Mouse (Mus musculus) left cerebral cortex, postnatal 25 days (tissue): ENCODE measurements around the gene Tldc2. TPM values are rescaled to one million over a fixed set of nuclear protein-coding genes. Genes with fewer than 3 reads are reported as not detected.

Experiments
- DNase-seq, 2 experiments: peaks; one replicate each; pipeline ENCODE4 v3.0.0; 2022; ENCODE audit warnings: low spot score in 2 of 2, mixed read lengths in 1 of 2
- intact Hi-C: fragments of 180-260 bp; cut with DNase I; formaldehyde crosslinking; loops from one replicate; pipeline ENCODE4 v1.15.1; 2025
- total RNA-seq, 2 experiments: library from RNA; stranded (reverse); gene quantifications; 2 replicates each; pipeline ENCODE4 v1.2.3; 2021

Tldc2 gene
- total RNA-seq, 2 experiments from 2014 or later, result not detected

DNA sequence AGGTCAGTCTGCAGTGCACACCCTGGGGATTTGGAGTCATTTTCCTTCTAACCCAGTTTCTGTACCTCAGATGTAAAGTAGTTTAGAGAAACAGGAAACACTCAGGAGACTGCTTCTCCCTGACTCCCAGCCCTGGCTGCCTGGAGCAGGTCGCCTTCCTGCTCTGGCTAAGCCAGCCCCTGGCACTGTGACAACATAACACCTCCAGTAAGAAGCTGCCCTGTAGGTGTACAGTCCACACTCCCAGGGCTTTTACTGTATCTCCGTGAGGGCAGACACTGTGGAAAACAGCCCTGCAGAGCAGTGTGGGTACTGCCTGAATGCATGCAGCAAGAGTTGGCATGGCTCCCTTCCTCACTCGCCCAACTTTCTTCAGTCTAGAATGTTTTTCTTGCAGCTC is 11.2 kb upstream of the Tldc2 start:
- peak in 1 of 2 experiments; percentile 44 for DNase-seq
- intact Hi-C loops, result loop anchor here (5.0 kb wide), 1 partner anchor 33 kb away; no protein-coding TSS in a partner anchor

DNA sequence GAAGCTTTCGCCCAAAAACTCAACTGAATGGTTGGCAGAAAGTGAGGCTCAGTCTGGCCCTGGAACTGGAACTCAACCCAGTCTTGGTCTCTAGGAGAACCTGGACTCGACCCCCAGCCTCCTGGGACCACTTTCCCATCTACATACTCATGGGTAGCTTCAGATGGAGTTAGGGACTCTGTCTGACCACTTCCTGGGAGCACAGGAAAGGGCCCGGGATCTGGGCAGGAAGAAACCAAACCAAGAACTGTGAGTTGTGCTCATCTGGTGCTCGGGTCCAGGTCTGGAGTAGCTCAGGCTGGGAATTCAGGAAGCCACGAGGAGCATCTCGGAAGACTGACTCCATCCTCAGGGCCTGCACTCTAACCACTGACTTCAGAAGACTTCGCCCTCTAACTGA is 10.3 kb upstream of the Tldc2 start:
- no peak for DNase-seq
- intact Hi-C loops, result loop anchor here (5.0 kb wide), 1 partner anchor 34 kb away; no protein-coding TSS in a partner anchor

DNA sequence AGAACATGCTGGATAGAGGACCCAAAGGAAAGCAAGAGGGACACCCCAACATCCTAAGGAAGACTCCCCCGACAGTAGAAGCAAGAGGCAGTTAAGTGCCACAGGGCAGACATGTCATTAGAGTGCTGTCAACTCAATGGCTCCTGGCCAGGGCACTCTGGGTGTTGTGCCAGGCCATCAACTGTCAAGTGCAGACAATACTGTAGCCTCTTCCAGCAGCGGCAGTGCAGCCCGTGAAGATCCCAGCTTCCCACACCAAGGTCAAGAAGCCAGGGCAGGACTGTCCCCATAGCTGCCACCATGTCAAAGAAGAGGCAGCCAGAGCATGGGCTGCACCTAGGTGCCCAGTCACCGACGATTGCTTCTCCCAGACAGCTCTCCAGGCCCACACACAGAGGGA is 9.7 kb upstream of the Tldc2 start:
- intact Hi-C loops, result loop anchor here (5.0 kb wide), 1 partner anchor 35 kb away; no protein-coding TSS in a partner anchor
- no peak for DNase-seq

DNA sequence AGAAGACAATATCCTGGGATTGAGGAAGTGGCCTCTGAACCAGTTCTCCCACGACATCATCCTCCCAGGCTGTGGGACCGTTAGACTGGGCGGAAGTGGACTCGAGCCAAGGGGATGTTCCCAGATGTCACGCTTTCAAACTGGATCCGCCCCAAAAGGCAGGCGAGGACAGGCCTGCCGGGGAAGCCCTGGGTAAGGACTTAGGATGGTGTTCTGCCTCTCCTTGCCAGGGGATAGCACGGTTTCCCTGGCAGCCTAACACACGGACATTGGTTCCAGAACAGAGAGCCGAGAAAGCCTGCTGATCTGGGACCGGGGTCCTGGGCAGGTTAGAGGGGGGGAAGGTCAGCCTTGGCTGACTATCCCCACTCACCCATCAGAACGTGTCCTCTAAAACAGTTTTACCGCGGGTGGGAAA is 9.2 kb upstream of the Tldc2 start:
- intact Hi-C loops, result loop anchor here (5.0 kb wide), 1 partner anchor 35 kb away; no protein-coding TSS in a partner anchor
- peak; percentile 60 for DNase-seq

DNA sequence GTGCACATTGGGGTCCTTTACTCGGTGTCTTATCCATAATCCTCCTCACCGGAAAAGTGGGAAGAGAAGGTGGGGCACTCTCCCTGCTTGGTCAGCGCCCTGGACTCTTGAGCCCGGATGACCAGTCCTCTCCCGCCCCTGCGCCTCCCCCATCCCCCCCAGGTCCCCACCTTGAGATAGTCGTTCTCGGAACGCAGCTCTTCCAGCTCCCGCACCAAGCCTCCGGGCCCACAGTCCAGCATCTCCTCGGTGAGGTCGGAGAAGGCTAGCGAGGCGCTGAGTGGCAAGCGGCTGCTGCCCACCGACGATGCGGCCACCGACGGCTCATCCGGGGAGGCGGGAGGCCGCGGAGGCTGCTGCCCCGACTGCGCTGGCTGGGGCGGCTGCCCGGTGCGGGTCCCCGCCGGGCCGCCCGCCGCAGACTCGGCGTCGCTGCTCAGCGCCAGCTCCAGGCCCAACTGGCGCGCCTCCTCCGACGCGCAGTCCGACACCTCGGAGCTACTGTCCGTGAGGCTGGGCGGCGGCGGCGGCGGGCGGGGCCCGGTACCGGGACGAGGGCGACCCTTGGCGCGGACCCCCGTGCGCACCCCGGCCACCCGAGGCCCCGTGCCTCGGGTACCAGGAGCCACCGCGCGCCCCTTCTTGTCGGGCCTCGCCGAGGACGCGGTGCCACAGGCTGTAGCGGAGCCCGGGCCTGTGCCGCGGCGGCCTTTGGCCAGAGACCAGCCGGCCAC is 8.6 kb upstream of the Tldc2 start:
- intact Hi-C loops, result loop anchor here (5.0 kb wide), 1 partner anchor 36 kb away; no protein-coding TSS in a partner anchor
- DNase-seq, result peak in 1 of 2 experiments; percentile 15

DNA sequence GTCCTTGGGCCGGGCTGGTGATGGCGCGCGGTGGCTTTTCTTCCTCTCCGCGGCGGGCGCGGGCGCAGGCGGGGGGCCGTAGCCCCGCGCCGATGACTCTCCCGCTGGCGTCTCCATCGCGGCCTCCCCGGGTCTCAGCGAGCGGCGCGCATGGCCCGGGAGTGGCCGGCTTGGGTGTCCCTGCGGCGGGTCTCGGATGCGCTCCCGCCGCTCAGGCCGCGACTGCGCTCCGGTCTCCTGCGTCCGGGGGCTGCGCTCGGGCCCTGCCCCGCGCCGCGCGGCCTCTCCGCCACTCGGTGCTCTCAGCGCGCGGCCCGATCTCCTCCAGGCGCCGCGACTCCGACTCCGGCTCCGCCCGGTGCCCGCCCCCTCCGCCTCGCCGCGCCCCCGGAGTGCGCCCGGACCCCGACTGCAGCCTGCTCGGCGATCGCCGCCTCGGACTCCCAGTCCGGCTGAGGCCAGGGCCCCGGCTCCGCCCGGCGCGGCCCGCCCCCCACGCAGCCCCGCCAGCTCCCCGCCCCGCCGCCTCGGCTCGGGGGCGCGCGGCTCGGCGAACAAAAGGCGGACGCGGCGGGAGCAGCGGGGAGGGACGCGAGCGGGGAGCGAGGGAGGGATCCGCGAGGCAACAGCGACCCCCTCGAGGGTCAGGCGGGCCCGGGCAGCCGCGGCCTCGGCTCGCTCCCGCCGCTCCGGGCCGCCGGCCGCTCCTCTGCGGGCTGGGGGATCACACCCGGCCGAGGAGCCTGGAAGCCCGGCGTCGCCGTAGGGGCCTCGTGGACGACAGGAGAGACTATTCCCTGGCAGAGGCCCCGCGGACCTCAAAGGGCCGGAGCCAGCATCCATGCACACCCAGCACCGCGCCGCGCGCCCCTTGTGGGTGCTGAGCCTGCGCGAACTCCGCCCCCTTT is 7.8 kb upstream of the Tldc2 start, which contains the start of gene Soga1:
TSS of gene Soga1 (minus strand) at position 462 of the 908 bp plus-strand sequence.
- DNase-seq, result peak; percentile 77 to 78
- intact Hi-C loops, result loop anchor here (5.0 kb wide), 1 partner anchor 37 kb away; no protein-coding TSS in a partner anchor

DNA sequence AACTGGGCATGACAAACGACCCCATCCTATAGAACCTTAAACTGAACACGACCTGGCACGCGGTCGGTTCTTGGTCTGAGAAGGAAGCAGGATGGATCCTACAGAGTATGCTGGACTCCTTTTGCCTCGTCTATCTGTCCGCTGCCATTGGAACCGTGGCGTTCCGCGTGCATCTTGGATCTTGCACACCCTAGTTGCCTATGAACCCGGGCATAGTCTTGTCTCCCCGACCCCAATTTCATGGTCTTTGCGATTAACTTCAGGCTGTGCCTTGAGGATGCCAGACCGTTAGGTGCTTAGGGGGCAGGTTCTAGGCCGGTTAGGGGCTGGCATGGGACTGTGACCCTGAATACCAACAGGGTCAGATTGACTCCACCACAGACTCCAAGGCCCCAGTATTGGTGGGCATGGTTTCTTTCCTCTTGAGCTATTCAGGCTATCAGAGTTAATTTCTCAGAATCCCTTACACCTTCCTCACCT is 7.1 kb upstream of the Tldc2 start:
- DNase-seq, result no peak
- intact Hi-C loops, result loop anchor here (5.0 kb wide), 1 partner anchor 37 kb away; no protein-coding TSS in a partner anchor

DNA sequence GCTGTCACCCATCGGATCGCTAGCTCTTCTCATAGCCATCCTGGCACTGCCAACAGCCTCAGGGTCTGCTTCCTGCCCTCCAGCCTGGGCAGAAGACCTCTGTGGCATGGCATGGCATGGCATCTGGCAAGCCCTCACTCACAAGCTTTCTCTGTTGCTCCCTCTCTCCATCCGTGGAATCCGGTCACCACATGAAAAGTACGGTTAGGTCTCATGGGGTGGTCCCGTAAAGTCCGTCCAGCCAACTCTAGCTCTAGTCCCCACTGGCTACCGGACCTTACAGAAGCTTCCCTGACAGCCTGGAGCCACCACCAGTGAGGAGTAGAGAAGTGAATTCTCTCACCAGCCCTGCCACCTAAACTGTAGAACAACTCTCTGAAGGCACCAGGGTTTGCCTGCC is 5.5 kb upstream of the Tldc2 start:
- no peak for DNase-seq
- intact Hi-C loops, result no loop called here

DNA sequence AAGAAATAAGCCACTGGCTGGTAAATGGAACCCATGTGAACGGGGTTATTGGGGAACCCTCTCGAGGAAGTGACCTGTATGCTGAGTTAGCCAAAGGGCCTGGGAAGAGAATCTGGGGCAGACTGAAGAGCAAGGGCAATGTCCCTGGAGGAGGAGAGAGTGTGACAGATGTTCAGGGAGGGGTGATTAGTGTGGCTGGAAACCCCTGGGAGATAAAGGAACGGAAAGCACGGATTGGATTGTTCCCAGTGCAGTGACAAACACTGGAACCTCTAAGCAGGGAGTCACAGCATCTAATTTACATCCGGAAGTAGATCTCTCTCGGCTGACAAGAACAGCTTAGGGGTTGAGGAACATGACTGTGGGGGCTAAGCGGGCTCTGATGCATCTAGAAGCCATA is 4.9 kb upstream of the Tldc2 start:
- intact Hi-C loops, result no loop called here
- no peak for DNase-seq

DNA sequence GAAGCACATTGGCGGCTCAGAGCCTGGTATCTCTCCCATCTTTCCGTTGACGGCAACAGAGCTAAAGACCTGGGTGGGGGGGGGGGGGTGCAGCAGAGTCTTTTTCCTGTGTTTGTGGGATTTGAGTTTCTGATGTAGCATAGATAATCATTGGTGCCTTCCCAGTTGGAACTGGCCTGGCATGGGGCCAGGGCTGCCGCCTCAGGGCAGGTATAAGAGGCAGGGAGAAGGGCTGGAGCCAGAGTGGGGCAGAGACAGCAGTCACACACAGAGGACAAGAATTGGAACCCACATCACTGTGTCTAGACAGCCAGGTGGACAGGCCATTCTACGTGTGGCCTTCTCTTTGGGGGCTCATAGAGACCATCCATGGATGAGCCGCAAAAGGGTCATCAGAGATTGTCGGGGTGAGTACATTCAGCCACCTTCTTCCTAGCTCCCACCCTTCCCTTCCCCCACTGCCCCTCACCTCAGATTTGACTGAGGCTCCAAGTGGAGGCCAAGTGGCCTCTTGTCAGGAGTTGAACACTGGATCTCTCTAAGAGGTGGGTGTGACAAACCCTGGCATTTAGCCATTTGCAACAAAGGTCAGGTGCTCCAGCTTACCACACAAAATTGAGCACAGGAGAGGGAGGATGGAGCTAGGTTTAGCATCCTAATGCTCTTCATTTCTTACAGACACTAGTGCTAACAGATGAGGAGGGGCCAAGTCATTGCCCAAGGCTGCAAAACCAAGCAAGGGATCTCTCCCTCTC is 1.8 kb upstream of the Tldc2 start:
- DNase-seq, result no peak
- intact Hi-C loops, result no loop called here

DNA sequence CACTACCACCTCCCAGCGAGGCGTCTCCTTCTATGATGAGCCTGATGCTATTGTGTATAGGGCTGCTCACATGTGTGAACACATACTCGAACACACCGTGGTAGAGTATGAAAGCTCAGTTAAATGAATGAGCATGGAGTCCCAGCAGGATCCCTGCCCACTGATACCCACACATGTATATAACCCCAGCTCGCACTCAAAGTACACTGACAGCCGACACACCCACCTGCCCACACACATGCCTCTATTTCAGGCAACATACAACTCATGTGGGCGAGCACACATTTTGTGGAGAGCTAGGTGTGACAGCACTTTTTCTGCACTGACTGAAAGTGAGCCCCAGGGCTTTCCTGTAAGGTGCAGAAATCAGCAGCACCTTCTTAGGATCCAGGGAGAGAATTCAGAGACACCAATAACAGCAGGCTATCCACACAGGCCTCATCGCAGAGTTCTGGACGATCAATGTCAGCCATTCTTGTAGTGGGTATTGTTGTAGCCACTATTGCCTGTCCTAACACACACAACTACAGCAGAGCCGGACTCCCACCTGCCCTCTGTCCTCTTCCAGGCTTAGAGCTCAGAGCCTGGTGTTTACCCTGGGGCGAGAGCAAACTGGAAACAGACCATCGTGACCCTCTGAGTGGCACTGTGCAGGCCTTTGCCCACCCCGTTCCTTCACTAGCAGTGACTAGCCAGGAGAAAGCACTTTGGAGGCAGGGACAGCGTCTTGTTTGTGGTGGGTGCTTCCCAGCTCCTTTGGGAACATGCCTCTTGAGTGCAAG is 872 bp downstream of the Tldc2 start:
- peak; percentile 71 to 91 for DNase-seq
- intact Hi-C loops, result no loop called here

DNA sequence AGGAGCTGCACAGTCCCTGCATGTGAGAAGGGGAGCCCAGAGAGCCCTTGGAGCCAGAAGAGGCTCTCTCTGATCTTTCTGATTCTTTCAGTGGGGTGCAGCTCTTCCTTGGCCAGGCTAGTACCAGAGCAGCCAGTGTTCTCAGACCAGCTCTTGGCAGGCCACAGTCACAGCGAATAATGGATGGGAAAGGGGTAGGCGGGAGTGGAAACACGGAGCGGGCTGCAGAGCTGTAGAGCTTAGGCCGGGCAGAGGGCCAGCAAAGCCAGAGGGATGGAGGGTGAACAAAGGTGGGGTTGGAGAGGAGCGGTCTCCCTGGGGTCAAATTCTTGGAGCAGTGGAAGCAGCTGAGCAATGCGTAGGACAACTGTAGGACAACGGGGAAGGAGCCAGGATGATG is 5.2 kb downstream of the Tldc2 start:
- intact Hi-C loops, result loop anchor here (5.0 kb wide), 1 partner anchor 45 kb away; no protein-coding TSS in a partner anchor
- DNase-seq, result peak in 1 of 2 experiments; percentile 48

DNA sequence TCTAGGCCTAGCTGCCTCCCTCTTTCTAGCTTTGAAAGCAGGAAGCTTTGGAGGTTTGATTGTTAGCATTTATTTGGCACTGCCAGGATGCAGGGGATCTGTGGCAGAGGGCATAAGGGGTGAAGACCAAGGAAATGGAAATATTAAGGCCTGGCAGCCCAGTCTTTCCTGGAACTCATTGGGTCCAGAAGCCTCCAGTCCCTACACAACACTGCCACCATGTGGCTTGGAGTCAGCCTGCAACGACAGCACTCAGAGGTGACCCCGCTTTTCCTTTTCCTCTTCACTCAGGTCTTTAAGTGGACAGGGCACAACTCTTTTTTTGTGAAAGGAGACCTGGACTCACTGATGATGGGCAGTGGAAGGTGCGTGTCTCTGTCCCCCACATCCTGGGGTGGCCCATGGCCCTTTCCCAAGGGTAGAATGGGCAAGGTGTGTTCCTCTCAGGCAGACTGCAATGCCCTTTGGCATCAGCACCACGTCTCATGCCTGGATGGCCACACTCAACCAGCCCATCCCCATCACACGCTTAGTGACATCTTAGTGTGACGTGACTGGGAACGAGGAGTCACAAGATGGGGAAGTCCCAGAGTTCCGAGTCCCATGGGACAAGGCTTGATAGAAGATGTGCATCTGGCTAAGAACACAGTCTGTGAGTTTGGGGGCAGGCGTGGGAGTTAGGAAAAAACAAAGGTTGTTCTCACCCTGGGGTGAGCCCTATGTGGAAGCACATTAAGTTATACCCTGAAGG is 8.3 kb downstream of the Tldc2 start:
- intact Hi-C loops, result loop anchor here (1.0 to 5.0 kb wide), 3 partner anchors 190 to 288 kb away; no protein-coding TSS in a partner anchor
- peak; percentile 62 to 64 for DNase-seq

DNA sequence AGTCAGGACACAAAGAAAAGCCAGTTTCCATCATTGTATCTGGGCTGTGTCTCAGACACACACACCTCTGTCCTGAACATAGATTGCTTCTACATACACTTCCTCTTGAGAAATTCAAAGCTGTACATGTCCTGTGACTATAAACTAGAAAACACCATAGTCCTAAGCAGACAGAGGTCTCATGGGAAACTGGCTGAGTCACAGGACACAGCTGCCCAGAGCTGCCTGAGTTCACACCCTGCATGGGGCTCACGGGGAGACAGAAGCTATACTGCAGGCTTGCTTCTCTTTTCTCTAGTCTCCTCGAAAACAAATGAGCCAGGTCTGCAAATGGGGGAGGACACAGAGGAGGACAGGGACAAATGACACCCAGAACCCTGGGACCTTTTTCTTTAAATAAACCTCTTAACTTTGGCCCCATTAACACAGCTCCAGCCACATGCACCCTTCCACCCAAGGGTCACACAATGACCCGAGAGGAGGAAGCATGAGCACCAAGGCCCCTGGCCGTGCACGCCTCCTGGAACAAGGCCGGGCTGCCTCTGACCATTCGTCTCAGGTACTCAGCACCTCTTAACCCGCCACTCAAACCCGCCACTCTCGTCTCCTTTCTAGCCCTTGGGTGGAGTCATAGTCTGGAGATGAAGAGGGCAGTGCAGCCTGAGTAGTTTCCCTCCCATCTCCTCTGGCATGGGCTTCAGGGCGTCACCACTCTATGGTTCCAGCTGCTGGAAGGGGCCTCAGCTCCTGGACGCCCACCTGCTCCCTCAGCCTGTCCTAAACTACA is 12.9 kb downstream of the Tldc2 start:
- intact Hi-C loops, result loop anchor here (5.0 kb wide), 1 partner anchor 292 kb away; no protein-coding TSS in a partner anchor
- no peak for DNase-seq

DNA sequence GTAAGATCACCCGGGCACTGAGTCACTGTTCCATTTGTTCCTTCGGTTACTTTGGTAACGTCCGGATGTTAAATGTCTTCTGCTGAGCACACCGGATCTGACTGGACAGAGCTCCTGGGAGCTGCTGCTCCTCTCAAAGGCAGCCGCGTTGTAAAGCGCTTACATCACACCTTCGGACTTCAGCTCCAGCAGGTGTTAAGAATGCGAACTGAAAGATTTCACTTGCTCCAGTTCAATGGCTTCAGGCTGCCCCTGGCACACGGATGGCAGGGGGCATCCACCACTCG is 13.4 kb downstream of the Tldc2 start:
- DNase-seq, result no peak
- intact Hi-C loops, result no loop called here

DNA sequence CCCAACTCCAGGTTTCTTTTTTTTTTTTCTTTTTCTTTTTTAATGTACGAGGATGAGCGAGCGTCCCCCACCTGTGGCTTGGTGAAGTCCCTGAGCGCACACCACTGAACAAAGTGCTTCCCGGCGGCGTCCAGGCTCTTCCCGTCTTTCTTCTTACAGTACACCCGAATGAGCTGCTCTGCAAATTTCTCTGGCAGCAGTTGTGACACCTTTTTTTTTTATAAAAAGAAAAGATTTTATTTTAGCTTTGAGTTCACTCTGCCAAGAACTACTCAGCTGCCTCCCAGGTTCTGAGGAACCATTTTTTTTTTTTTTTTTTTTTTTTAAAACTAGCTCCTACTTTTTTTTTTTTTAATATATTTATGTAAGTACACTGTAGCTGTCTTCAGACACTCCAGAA is 14.8 kb downstream of the Tldc2 start:
- DNase-seq, result peak in 1 of 2 experiments; percentile 65
- intact Hi-C loops, result loop anchor here (1.0 kb wide), 1 partner anchor 53 kb away; no protein-coding TSS in a partner anchor

DNA sequence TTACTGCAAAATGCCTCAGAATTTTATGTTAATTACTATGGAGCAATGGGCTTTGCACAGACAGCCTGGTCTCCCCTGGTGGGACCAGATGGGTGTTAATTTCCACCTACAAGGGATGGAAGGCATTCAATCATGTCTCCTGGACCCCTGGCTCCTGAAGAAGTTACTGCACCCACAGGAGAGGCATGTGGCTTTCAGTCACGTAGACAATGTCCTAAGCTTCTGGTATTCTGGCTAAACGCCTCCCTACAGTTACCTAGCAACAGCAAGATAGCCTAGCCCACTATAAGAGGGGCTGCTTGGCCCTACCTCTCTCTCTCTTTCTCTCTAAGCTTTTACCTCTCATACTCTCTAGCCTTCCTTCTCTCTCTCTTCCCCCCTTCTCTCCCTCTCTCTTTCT is 15.4 kb downstream of the Tldc2 start:
- intact Hi-C loops, result no loop called here
- DNase-seq, result no peak
